Mouse (Mus musculus) neural tube, embryonic 11.5 days (tissue): ENCODE data around the gene Lmo2. TPM values are rescaled to one million over a fixed set of nuclear protein-coding genes. Genes with fewer than 3 reads are reported as not detected.

Source experiments
- ATAC-seq: fragments of 200-750 bp; cut with Nextera tagmentation; 2 replicates; pipeline ENCODE4 v1.8.0; 2017; ENCODE audit warnings: moderate number of reproducible peaks, mild to moderate bottlenecking, moderate TSS enrichment, moderate library complexity; ENCODE audit not compliant: insufficient read depth, low FRiP score, low TSS enrichment
- DNase-seq: peaks from one replicate; pipeline ENCODE4 v3.0.0-alpha.2; 2015; ENCODE audit warnings: low spot score
- H3K27ac ChIP-seq: fragments of 300-500 bp; sonication (generic); 2 replicates; pipeline ENCODE4 v1.5.1; 2014; ENCODE audit warnings: low read depth, mild to moderate bottlenecking, low read length
- H3K27me3 ChIP-seq: fragments of 300-500 bp; sonication (generic); 2 replicates; pipeline ENCODE4 v1.6.1; 2014; ENCODE audit warnings: mild to moderate bottlenecking, low read length, mixed read lengths; ENCODE audit not compliant: control insufficient read depth, insufficient read depth
- H3K36me3 ChIP-seq: fragments of 300-500 bp; sonication (generic); 2 replicates; pipeline ENCODE4 v1.6.1; 2014; ENCODE audit warnings: mild to moderate bottlenecking, low read length, moderate library complexity, mixed read lengths; ENCODE audit not compliant: control insufficient read depth, insufficient read depth
- H3K4me1 ChIP-seq: fragments of 300-500 bp; sonication (generic); 2 replicates; pipeline ENCODE4 v1.6.1; 2014; ENCODE audit warnings: low read length, mixed read lengths; ENCODE audit not compliant: control insufficient read depth, insufficient read depth
- H3K4me2 ChIP-seq: fragments of 300-500 bp; sonication (generic); 2 replicates; pipeline ENCODE4 v1.6.1; 2014; ENCODE audit warnings: low read depth, mild to moderate bottlenecking, moderate library complexity
- H3K4me3 ChIP-seq: fragments of 300-500 bp; sonication (generic); 2 replicates; pipeline ENCODE4 v1.5.1; 2014; ENCODE audit warnings: low read depth, low read length
- H3K9ac ChIP-seq: fragments of 300-500 bp; sonication (generic); 2 replicates; pipeline ENCODE4 v1.6.1; 2014; ENCODE audit warnings: mild to moderate bottlenecking, low read length
- H3K9me3 ChIP-seq: fragments of 300-500 bp; sonication (generic); 2 replicates; pipeline ENCODE4 v1.6.1; 2016; ENCODE audit warnings: low read length; ENCODE audit not compliant: control insufficient read depth
- WGBS: fragments of 180-500 bp; shearing (Covaris S2); extraction: QIAGEN DNeasy Blood & Tissue Kit; methylation state at CpG from one replicate; pipeline ENCODE4 v1.1.7; 2014; 5-methylcytosine and 5-hydroxymethylcytosine counted together
- polyA plus RNA-seq: library from polyadenylated mRNA; unstranded; fragments of >200 nt; fragmentation: Nextera tagmentation; extraction: Ambion mirVana; gene quantifications from 2 replicates; pipeline ENCODE4 v1.2.1, GENCODE M21; 2014

The Lmo2 gene
- polyA plus RNA-seq, 1 experiment from 2014 or later = 27.7 TPM

DNA sequence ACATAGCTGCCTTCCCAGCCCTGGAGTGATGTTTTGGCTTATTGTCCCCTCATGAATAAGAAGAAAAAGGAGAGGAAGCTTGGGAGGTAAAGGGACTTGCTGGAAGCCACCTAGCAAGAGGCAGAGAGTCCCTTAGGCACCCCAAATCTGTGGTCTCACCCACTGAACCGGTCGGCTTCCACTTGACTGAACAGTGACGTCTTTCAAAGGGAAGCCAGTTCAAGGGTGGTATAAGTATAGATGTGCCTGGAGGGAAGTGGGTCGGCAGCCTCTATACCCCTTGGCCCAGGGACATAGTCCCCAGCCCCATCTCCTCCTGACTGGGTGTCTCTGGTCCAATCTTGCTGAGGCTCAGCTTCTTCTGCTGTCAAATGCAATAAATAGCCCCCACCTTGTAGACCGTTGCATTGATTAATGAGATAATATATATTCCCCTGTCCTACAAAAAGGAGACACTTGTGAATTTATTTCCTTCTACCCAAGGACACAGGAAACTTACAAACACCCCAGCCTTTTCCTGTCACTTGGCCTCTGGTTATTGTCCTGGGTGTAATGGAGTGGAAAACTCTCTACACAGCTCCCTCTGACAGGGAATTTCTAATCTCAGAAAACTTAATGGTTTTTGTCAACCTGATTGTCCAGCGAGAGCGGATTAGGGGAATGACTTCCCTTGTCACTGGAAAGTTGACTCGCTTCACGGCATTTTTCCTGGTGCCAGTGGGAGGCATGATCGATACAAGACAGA, 21.9 kb upstream of the Lmo2 start:
- WGBS = 73% methylated on average over 10 of the region's 10 CpGs
- Histone ChIP-seq H3K27ac (no peak overlapping the region), H3K4me2 (no peak overlapping the region), H3K9me3 (no peaks in the 10 kb centered on the region), H3K36me3 (no peaks in the 10 kb centered on the region), H3K9ac (no peak overlapping the region), H3K4me1 (no peaks in the 10 kb centered on the region), H3K27me3 (no peaks in the 10 kb centered on the region), H3K4me3 (no peak overlapping the region)
- no peak for DNase-seq
- ATAC-seq = no peak

DNA sequence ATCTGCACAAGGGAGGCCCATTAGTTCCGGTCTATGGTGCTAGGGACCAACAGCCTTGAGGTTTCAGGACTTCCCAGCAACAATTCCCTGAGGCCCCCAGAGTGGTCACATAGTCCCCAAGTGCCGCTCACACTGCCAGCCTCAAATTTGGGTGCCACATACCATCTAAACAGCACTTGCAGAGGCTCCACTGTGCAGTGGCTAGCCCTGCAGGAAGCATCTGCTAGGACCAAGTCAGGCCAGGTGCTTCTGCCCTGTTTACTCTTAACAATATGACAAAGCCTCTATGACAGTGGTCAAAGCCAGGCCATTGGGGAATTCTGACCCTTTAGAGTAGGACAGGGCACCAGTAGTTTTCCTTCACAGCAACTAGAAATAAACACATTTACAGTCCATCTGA, 21.1 kb upstream of the Lmo2 start:
- WGBS = 92% methylated on average over 2 of the region's 2 CpGs
- Histone ChIP-seq H3K9me3 (no peaks in the 10 kb centered on the region), H3K27me3 (no peaks in the 10 kb centered on the region), H3K4me1 (no peaks in the 10 kb centered on the region), H3K9ac (no peak overlapping the region), H3K36me3 (no peaks in the 10 kb centered on the region), H3K27ac (no peak overlapping the region), H3K4me3 (no peak overlapping the region), H3K4me2 (no peak overlapping the region)
- no peak for ATAC-seq
- no peak for DNase-seq

DNA sequence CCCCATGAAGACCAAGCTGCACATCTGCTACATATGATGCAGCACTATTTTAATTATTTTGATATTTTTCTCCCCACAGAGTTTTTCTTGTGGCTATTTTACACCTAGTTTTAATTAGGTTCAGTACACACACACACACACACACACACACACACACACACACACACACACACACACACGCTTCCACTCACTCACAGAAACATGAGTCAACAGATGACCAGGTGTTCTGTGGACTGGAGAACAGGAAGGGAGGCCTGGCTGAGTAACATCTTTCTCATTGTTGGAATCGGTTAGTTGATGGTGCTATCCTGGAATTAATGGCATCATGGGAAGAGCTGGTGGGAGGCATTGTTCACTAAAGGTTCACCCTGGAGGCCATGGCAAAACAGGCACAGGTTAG, 20.1 kb upstream of the Lmo2 start:
- Histone ChIP-seq H3K9ac (no peak overlapping the region), H3K4me2 (no peak overlapping the region), H3K4me3 (no peak overlapping the region), H3K27ac (no peak overlapping the region), H3K9me3 (no peaks in the 10 kb centered on the region), H3K27me3 (no peaks in the 10 kb centered on the region), H3K36me3 (no peaks in the 10 kb centered on the region), H3K4me1 (no peaks in the 10 kb centered on the region)
- no peak for DNase-seq
- no peak for ATAC-seq
- WGBS = 80% methylated on average over 2 of the region's 2 CpGs

DNA sequence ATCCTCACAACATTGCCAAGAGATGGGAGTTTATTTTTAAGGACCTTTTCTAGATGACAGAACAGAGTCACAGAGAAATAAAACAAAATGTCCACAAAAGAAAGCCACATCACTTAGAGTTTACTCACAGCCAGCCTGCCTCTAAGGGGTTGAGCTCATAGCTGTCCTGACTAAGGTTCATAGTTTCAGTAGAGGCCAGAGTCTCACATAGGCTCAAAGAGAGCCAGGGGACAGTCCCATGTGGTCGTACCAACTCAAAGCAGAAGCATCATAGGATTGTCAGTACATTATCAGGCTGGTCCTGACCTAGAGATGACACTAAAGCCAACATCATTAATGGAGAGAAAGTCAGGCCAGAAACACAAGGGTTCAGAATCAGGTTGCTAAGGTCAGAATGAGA, 19.2 kb upstream of the Lmo2 start:
- no peaks in the 10 kb centered on the region for H3K36me3 ChIP-seq
- H3K4me2 ChIP-seq = no peak overlapping the region
- ATAC-seq = no peak
- no peaks in the 10 kb centered on the region for H3K27me3 ChIP-seq
- H3K4me1 ChIP-seq = no peaks in the 10 kb centered on the region
- H3K9me3 ChIP-seq = no peaks in the 10 kb centered on the region
- no peak overlapping the region for H3K27ac ChIP-seq
- whole genome bisulfite sequencing = 76% methylated on average over 1 of the region's 1 CpGs
- DNase-seq = no peak
- no peak overlapping the region for H3K9ac ChIP-seq
- H3K4me3 ChIP-seq = no peak overlapping the region

DNA sequence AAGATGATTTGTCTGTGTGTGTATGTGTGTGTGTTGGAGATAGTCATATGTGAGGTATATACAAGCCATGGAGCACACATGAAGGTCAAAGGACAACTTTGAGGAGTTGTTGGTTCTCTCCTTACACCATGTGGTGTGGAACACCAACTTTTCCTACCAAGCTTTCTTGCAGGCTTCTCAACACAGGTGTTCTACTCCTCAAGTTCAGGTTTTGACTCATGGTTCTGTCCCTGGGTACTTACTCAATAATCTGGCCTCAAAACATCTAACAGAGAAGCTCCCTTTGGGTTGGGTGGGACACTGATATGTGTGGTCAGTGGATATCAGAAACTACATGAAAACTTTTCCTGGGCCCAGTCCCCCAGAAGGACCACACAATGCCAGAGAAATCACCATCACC, 18.8 kb upstream of the Lmo2 start:
- Histone ChIP-seq H3K36me3 (no peaks in the 10 kb centered on the region), H3K9ac (no peak overlapping the region), H3K4me2 (no peak overlapping the region), H3K4me1 (no peaks in the 10 kb centered on the region), H3K9me3 (no peaks in the 10 kb centered on the region), H3K27ac (no peak overlapping the region), H3K4me3 (no peak overlapping the region), H3K27me3 (no peaks in the 10 kb centered on the region)
- DNase-seq (no peak), ATAC-seq (no peak)

DNA sequence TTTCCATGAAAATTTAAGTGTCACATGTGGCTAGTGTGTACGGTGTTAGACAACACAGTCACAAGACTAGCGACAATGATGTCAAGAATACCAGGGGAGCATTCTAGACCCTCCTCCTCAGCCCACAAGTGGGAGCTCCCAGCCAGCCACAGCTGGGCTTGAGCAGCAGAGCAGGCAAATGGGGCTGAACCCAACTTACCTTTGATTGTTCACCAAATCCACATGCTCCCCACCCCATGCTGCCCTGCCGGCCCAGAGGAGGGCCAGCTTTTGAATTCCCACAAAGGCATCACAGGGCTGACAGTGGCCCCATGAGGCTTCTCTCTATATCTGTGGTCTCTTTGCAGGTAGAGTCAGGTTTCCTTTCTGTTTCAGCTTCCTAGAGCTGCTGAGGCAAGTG, 16.7 kb upstream of the Lmo2 start:
- H3K4me3 ChIP-seq = no peak overlapping the region
- no peaks in the 10 kb centered on the region for H3K4me1 ChIP-seq
- no peak for DNase-seq
- ATAC-seq = no peak
- no peaks in the 10 kb centered on the region for H3K27me3 ChIP-seq
- no peaks in the 10 kb centered on the region for H3K9me3 ChIP-seq
- WGBS = 72% methylated on average over 3 of the region's 3 CpGs
- no peak overlapping the region for H3K9ac ChIP-seq
- no peak overlapping the region for H3K4me2 ChIP-seq
- H3K36me3 ChIP-seq = no peaks in the 10 kb centered on the region
- H3K27ac ChIP-seq = no peak overlapping the region

DNA sequence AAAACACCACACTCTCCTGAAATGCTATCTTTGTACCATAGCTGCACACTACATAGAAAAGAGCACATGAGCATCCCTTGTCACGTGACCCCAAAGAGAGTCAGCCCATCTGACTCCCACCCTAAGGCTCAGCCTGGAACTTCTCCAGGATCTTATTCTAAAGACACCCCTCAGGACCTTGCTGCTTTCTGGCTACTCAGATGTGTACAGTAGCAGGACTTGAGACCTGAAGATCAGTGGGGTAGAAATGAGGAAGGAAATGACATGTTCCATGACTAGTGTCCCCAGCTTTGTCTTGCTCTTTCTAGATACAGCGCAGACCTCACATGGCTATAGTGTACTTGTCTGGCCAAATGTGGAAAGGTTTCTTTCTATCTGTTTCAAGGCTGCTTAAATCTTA, 12.9 kb upstream of the Lmo2 start:
- WGBS = 93% methylated on average over 2 of the region's 2 CpGs

DNA sequence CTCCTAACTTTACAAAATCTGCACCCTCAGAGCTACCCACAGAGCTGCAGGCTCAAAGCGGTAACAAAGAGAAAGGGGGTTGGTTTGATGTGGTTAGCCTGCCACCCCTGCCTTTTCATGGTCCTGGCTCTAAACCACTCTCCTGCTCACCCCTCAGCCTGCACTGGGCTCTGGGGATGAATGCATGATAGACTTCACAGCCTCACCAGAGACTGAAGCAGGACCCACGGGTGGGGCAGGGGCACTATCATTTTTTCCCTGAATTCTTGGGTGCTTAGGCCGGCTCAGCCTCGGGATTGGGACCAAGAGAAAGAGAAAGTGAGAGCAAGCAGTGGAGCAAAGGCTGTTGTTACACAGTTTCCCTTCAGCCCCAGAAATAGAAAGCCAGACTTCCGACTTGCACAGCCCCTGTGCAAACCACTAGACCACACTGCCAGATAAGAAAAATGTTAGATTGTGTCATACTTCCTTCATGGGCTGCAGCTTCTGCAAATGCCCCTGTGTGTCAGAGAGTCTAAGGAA, 12.2 kb upstream of the Lmo2 start:
- Histone ChIP-seq H3K27me3 (no peaks in the 10 kb centered on the region), H3K9me3 (no peaks in the 10 kb centered on the region), H3K9ac (no peak overlapping the region), H3K4me1 (no peaks in the 10 kb centered on the region), H3K4me3 (no peak overlapping the region), H3K36me3 (no peaks in the 10 kb centered on the region), H3K27ac (no peak overlapping the region), H3K4me2 (no peak overlapping the region)
- DNase-seq (no peak), ATAC-seq (no peak)
- WGBS = 87% methylated on average over 5 of the region's 5 CpGs

More for the DNA sequence above, 12.9 kb upstream of the Lmo2 start:
- H3K4me1 ChIP-seq = no peaks in the 10 kb centered on the region
- DNase-seq = no peak
- H3K9ac ChIP-seq = no peak overlapping the region
- H3K4me2 ChIP-seq = no peak overlapping the region
- no peak overlapping the region for H3K4me3 ChIP-seq
- no peaks in the 10 kb centered on the region for H3K36me3 ChIP-seq
- H3K9me3 ChIP-seq = no peaks in the 10 kb centered on the region
- ATAC-seq = no peak
- no peaks in the 10 kb centered on the region for H3K27me3 ChIP-seq
- no peak overlapping the region for H3K27ac ChIP-seq

DNA sequence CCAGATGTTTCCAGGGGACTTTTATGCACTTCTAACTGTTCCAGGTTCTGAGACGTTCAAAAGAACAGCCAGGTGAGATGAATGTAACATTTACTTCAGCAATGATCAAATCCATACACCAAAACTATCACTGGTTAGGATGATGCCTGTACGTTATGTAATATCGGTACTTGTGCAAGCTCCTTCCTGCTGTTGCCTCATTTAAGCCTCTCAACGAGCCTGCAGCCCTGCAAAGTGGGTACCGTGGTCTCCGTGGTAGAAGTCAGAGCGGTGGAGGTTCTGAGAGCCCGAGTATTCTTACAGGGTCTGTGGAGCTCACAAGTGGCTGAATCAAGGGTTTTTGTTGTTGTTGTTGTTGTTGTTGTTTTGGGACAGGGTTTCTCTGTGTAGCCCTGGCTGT, 10.9 kb upstream of the Lmo2 start:
- Histone ChIP-seq H3K4me3 (no peak overlapping the region), H3K4me1 (no peaks in the 10 kb centered on the region), H3K36me3 (no peaks in the 10 kb centered on the region), H3K9me3 (no peaks in the 10 kb centered on the region), H3K27me3 (no peaks in the 10 kb centered on the region), H3K27ac (no peak overlapping the region), H3K9ac (no peak overlapping the region), H3K4me2 (no peak overlapping the region)
- WGBS = 83% methylated on average over 8 of the region's 8 CpGs
- ATAC-seq = no peak
- DNase-seq = no peak
